Mouse (Mus musculus) layer of hippocampus, postnatal 25 days (tissue): ENCODE results near the gene Rora. TPM values are rescaled to one million over a fixed set of nuclear protein-coding genes. Genes with fewer than 3 reads are reported as not detected.
A peak's percentile ranks its signal among the peaks of the same experiment; 100 is the strongest.

Source experiments
- DNase-seq, 2 experiments: peaks; one replicate each; pipeline ENCODE4 v3.0.0; 2022; ENCODE audit warnings: mixed read lengths in 2 of 2, low spot score in 1 of 2; ENCODE audit errors: extremely low spot score in 1 of 2
- total RNA-seq, 2 experiments: library from RNA; stranded (reverse); gene quantifications; 2 replicates each; pipeline ENCODE4 v1.2.3; 2021

Rora gene
- total RNA-seq, 2 experiments from 2014 or later: 27.4 to 27.6 TPM

DNA sequence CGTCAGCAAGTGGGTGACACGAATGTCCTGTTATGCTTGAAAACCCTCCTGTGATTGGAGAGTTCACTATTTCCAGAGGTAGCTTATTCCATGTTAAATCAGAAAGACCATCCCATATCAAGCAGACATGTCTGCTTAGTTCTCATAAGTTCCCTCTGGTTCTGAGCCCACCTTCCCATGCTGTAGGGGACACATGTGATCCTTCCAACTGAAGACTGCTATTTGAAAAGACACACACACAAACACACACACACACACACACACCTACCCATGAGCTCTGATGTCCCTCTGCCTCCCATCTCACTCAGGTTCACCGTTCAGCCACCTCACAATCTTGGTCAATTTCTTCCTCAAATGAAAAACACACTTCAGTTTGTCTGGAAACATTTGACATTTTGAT, 642.2 kb downstream of the Rora start:
- no peak for DNase-seq

GRCm38 (mm10) chr9:69296418-69296817, 642.8 kb downstream of the Rora start:
- peak in 1 of 2 experiments; percentile 67 for DNase-seq

- no peak for DNase-seq
These were observed 644.3 kb downstream of the Rora start for GRCm38 (mm10) chr9:69297766-69298375.

- DNase-seq: no peak
These were observed 645.2 kb downstream of the Rora start for GRCm38 (mm10) chr9:69298566-69299335.

DNA sequence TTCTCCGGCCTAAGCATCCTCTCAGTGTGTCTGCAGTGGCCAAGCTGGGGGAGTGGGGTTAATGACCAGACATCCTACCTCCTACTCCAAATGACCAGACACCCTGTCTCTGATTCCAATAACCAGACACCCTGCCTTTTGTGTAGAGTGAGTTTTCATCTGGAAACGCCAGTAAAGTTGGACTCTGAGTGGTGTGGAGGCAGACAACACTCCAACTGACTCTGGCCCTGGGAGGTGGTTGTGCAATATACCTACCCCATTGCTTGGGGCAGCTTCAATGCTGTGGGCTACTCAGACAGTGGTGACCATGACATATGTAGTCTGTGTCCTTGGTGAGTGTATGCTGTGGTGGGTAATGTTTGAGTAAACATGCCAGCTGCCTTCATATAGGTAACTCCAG, 645.9 kb downstream of the Rora start:
- DNase-seq: no peak

- no peak for DNase-seq
These were observed 646.7 kb downstream of the Rora start for GRCm38 (mm10) chr9:69300296-69300695.

DNA sequence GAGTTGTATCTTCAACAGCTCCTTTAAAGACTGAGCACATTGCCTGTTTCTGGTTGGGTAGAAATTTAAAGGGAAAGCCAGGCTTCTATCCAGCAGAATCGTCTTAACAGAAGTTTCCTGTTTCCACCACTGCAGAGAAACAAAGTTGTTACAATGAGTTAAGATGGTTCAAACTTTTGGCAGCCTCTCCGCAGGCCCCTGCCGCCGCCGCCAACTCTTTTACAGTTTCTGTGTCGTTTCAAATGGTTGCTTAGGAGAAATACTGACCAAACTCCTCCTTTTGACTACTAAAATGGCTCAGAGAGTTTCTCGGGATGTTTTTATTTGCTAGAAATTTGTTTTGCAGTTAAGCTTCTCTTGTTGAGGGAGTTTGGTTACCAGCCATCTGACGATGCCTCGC, 647.9 kb downstream of the Rora start:
- no peak for DNase-seq

GRCm38 (mm10) chr9:69301955-69302354, 648.4 kb downstream of the Rora start:
- DNase-seq: no peak

DNA sequence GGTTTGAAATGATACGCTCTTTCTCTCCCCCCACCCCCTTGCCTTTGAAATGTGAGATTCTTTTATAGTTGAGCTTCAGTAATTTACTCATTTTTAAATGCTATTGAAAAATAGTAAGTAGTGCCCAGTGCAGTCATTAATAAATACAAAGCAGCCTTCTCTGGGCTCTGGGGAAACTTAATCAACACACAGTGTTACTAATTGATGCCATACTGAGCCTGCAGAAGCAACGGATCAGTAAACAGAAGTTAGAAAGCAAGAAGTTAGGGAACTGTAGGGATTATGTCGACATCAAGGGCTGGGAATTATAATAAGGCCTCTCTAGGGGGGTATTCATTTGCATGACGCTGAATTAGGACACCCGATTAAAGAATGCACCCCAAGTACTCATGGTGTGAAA, 649.3 kb downstream of the Rora start:
- no peak for DNase-seq

GRCm38 (mm10) chr9:69303346-69303944, 649.9 kb downstream of the Rora start:
- no peak for DNase-seq

DNA sequence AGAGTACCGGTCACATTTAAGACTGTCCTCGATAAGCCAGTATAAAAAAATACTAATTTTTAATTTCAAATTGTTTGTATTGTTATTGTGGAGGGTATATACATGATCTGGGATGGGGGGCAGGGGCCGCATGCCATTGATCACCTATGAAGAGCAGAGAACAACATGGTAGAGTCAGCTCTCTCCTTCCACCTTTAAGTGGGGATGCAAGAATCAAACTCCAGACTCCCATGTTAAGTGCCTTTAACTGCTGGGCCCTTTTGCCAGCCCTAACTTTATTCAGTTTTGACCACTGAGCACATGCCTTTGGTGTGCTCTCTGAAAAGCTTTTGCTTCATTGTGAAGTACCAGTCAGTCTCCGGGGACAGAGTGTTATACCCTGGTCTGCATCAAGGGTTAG, 650.4 kb downstream of the Rora start:
- DNase-seq: no peak

DNA sequence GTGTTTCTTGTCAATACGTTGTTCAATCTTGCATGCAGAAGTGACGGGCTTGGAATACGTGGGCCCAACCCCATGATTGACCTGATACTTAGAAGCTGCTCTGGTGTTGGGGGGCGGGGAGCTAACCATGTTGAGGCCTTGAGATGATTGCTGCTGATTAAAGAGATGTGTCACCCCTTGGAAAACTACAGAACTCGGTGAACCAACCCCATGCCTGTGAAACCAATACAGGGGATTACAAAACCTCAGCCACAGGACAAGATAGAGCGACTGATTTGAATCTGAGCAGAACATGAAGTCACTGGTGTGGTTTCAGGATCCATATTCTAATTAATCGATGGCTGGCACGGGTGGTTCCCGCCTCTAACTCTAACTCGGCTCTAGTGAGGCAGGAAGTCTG, 650.9 kb downstream of the Rora start:
- DNase-seq: no peak

DNA sequence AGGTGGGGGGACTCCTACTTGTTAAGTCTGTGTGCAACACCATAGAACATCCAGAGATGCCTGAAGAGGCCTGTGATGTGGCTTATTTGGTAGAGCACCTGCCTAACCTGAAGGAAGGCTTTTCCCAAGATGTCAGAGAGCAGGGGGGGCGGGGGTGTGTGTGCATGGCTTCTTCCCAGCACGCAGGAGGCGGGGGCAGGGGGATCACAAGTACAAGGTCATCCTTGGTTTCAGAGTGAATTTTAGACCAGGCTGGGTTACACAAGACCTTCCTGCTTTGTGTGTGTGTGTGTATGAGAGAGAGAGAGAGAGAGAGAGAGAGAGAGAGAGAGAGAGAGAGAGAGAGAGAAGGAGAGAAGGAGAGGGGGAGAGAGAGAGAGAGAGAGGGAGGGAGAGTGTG, 651.4 kb downstream of the Rora start:
- DNase-seq: no peak

DNA sequence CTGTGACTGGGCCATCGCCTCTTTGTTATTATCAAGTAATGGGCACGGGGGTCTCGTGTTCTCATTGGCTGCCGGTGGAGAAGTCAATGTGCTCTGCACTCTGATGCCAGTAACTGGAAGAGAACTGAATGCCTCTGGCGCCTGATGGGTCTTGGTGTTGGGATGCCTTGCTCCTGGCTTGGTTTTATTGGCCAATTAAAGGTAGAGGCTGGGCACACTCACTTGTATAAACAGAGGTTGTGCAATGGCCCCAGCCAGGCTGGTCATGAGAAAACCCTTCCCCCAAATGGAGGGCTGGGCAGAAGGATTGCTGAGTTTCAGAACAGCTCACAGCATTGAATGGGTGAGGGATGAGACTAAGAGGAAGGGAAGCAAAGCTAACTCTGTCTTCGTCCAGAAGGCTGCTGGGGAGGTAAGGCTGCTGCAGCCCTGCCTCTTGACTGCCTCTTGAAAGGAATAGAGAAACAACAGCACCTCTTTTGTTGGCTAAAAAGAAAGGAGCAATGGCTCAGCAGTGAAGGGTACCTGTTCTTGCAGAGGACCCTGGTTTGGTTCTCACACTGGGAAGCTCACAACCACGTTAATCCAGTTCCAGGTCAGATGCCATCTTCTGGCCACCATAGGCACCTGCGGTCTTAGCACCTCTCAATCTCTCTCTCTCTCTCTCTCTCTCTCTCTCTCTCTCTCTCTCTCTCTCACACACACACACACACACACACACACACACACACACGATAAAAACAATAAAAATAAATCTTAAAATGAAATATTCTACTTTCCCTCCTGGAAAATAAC, 653.3 kb downstream of the Rora start:
- no peak for DNase-seq

GRCm38 (mm10) chr9:69307974-69308373, 654.4 kb downstream of the Rora start:
- no peak for DNase-seq

DNA sequence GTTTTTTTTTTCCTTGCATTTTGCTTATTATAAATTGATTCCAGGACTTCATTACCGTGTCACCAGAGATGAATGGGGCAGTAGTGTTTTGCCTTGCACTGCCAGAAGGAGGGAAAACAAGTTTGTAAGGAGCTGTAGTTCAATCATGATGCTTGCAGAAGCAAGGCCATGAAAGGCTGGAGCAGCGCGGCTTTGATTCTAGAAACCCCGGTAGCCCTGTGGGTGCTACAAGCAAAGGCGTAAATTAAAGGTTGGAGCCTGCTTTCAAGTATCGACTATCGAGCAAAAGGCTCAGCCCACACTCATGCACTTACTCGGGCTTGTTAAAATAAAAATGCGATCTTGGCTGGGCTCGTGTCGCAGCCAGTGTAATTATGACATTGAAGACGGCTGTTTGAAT, 656.9 kb downstream of the Rora start:
- DNase-seq: no peak

- DNase-seq: no peak
These were observed 659.7 kb downstream of the Rora start for GRCm38 (mm10) chr9:69313297-69313696.

- DNase-seq: no peak
These were observed 661.0 kb downstream of the Rora start for GRCm38 (mm10) chr9:69314451-69315210.

DNA sequence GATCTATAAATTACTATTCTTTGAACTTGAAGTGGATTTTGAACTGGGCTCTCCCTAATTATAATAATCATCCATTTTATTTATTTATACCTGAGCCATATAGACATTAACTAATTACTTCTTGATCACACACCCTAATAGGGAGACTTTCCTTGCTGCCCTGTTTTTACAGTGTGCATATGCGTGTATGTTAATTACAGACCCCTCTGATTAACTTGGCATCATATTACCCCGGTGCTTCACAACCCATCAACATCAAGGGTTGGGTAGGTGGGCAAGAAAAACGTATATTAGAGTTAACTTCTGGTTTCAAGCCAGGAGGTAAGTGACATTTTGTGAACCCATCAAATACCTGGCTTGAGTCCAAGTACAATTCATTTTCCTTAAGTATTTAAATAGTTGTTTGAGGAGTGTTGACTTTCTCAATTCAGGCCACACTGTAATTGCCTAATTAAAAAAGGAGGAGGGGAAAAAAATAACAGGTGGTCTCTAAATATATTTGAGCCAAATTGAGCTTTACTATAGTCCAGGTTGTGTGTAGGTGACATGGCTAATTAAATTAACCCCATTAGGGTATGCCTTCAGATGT, 664.0 kb downstream of the Rora start:
- no peak for DNase-seq

GRCm38 (mm10) chr9:69319434-69319833, 665.8 kb downstream of the Rora start:
- no peak for DNase-seq
